Mouse (Mus musculus): ENCODE data around the gene Pus7l.

The Pus7l gene

DNA sequence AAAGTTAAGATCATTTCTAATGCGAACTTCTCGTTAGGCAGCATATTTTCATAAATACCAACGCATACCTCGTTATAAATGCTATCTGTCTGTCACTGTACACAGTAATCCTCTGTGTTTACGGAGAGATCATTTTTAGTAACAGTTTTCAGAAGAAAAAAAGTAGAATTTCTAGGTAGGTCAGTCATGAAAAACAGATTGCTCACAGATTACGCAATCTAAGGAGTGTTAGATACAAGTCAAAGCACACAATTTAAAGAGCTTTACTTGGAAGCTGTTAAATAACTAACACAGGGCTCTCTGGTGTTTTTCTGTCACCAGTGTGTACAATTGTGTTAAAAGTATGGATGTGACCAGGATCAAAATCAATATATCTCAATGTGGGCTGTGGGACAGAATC is 10.4 kb downstream of the Pus7l start:
- Histone ChIP-seq H3K4me1 (replicated peaks; ENCODE audit: low read depth, low read length) (peaks cover 4% of the 10 kb centered on the region; the same call in 1 of the 2 replicates), H3K9me3 (ENCODE audit: low read length) (no peaks in the 10 kb centered on the region), H3K36me3 (ENCODE audit: insufficient read depth, low read length) (peaks cover 7% of the 10 kb centered on the region; the same call in 1 of the 2 replicates), H3K4me3 (replicated peaks; ENCODE audit: low read length) (no peak overlapping the region), H3K27me3 (ENCODE audit: insufficient read depth, low read length) (no peaks in the 10 kb centered on the region)
- TF ChIP-seq NANOG (IDR thresholded peaks at IDR 0.05; ENCODE audit: borderline replicate concordance, low read length): no peak
- no peak for TF ChIP-seq CTCF (conservative IDR thresholded peaks at IDR 0.05; ENCODE audit: low read length)
- no peak for TF ChIP-seq POU5F1 (IDR thresholded peaks at IDR 0.05; ENCODE audit: borderline replicate concordance, low read length)

DNA sequence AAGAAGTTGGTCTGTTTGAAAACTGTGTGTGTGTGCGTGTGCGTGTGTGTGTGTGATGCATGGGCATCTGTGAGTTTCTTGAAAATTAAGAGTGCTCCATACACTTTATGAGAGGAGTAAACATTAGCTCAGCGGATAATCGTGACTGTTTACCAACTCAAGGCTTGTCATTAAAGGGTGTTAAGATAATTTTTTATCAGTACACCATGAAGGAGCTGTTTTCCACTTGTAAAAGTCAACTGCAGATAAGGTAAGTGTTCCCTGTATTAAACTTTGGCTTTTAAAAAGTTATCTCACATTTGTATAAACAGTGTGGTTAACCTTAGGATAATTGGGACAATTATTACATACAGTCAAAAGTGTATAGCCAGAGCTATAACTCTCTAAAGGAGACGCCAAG is 11.0 kb downstream of the Pus7l start:
- no peaks in the 10 kb centered on the region for H3K27me3 ChIP-seq (ENCODE audit: insufficient read depth, low read length)
- peaks cover 4% of the 10 kb centered on the region; the same call in 1 of the 2 replicates for H3K4me1 ChIP-seq (replicated peaks; ENCODE audit: low read depth, low read length)
- no peak overlapping the region for H3K4me3 ChIP-seq (replicated peaks; ENCODE audit: low read length)
- no peaks in the 10 kb centered on the region for H3K9me3 ChIP-seq (ENCODE audit: low read length)
- TF ChIP-seq POU5F1 (IDR thresholded peaks at IDR 0.05; ENCODE audit: borderline replicate concordance, low read length) (no peak), CTCF (conservative IDR thresholded peaks at IDR 0.05; ENCODE audit: low read length) (no peak), NANOG (IDR thresholded peaks at IDR 0.05; ENCODE audit: borderline replicate concordance, low read length) (no peak)
- peaks cover 7% of the 10 kb centered on the region; the same call in 1 of the 2 replicates for H3K36me3 ChIP-seq (ENCODE audit: insufficient read depth, low read length)

DNA sequence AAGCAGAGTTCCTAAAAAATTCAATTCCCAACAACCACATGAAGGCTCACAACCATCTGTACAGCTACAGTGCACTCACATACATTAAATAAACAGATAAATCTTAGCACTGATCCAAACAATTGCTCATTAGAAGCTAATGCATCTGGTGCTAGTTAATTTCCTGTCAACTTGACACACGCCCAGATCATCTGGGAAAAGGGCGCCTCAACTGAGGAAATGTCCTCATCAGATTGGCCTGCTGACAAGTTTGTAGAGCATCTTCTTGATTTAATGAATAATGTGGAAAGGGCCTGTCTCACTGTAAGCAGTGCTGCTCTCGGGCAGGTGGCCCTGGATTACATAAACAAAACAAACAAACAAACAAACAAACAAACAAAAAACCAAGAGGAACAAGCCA is 12.8 kb downstream of the Pus7l start:
- H3K9me3 ChIP-seq (ENCODE audit: low read length): no peaks in the 10 kb centered on the region
- TF ChIP-seq NANOG (IDR thresholded peaks at IDR 0.05; ENCODE audit: borderline replicate concordance, low read length) (no peak), CTCF (conservative IDR thresholded peaks at IDR 0.05; ENCODE audit: low read length) (no peak), POU5F1 (IDR thresholded peaks at IDR 0.05; ENCODE audit: borderline replicate concordance, low read length) (no peak)
- peaks cover 7% of the 10 kb centered on the region; the same call in 1 of the 2 replicates for H3K36me3 ChIP-seq (ENCODE audit: insufficient read depth, low read length)

GRCm38 (mm10) chr15:94524956-94525355 is 18.4 kb downstream of the Pus7l start:
- no peak overlapping the region for H3K4me3 ChIP-seq (replicated peaks; ENCODE audit: low read length)
- H3K4me1 ChIP-seq (replicated peaks; ENCODE audit: low read depth, low read length): peaks cover 8% of the 10 kb centered on the region; the same call in 1 of the 2 replicates
- no peaks in the 10 kb centered on the region for H3K36me3 ChIP-seq (ENCODE audit: insufficient read depth, low read length)
- peaks cover 21% of the 10 kb centered on the region for H3K27me3 ChIP-seq (ENCODE audit: insufficient read depth, low read length)
- H3K9me3 ChIP-seq (ENCODE audit: low read length): no peaks in the 10 kb centered on the region
- TF ChIP-seq NANOG (IDR thresholded peaks at IDR 0.05; ENCODE audit: borderline replicate concordance, low read length) (no peak), CTCF (conservative IDR thresholded peaks at IDR 0.05; ENCODE audit: low read length) (no peak), POU5F1 (IDR thresholded peaks at IDR 0.05; ENCODE audit: borderline replicate concordance, low read length) (no peak)

More for the DNA sequence above, 12.8 kb downstream of the Pus7l start:
- Histone ChIP-seq H3K27me3 (ENCODE audit: insufficient read depth, low read length) (no peaks in the 10 kb centered on the region), H3K4me1 (replicated peaks; ENCODE audit: low read depth, low read length) (no peaks in the 10 kb centered on the region), H3K4me3 (replicated peaks; ENCODE audit: low read length) (no peak overlapping the region)

DNA sequence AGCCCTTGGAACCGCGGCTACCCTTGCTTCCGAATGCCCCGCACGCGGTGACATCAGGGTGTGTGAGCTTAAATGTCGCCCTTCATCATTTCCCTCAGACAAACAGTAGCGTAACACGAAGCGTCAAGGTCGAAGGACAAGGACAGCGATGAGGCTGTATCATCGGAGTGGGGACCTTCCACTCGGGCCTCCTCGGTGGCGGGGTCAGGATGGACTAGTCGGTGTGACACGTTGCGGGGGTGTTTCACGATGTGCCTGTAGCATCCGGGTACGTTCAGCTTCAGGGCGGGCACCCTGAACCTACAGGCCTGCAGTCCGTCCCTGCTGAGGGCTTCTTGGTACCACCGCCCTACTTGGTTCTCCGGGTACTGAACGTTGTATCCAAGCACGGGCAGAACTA is 20.1 kb downstream of the Pus7l start:
- TF ChIP-seq CTCF (conservative IDR thresholded peaks at IDR 0.05; ENCODE audit: low read length): no peak
- no peak for TF ChIP-seq NANOG (IDR thresholded peaks at IDR 0.05; ENCODE audit: borderline replicate concordance, low read length)
- no peak for TF ChIP-seq POU5F1 (IDR thresholded peaks at IDR 0.05; ENCODE audit: borderline replicate concordance, low read length)
- Histone ChIP-seq H3K4me3 (replicated peaks; ENCODE audit: low read length) (peak overlapping the region; percentile 57), H3K9me3 (ENCODE audit: low read length) (no peaks in the 10 kb centered on the region), H3K36me3 (ENCODE audit: insufficient read depth, low read length) (no peaks in the 10 kb centered on the region), H3K27me3 (ENCODE audit: insufficient read depth, low read length) (peaks cover 33% of the 10 kb centered on the region), H3K4me1 (replicated peaks; ENCODE audit: low read depth, low read length) (peaks cover 12% of the 10 kb centered on the region; the same call in 1 of the 2 replicates)

- Histone ChIP-seq H3K36me3 (ENCODE audit: insufficient read depth, low read length) (no peaks in the 10 kb centered on the region), H3K27me3 (ENCODE audit: insufficient read depth, low read length) (peaks cover 38% of the 10 kb centered on the region), H3K4me3 (replicated peaks; ENCODE audit: low read length) (no peak overlapping the region), H3K9me3 (ENCODE audit: low read length) (no peaks in the 10 kb centered on the region), H3K4me1 (replicated peaks; ENCODE audit: low read depth, low read length) (peaks cover 21% of the 10 kb centered on the region; the same call in 1 of the 2 replicates)
- TF ChIP-seq NANOG (IDR thresholded peaks at IDR 0.05; ENCODE audit: borderline replicate concordance, low read length) (no peak), CTCF (conservative IDR thresholded peaks at IDR 0.05; ENCODE audit: low read length) (no peak), POU5F1 (IDR thresholded peaks at IDR 0.05; ENCODE audit: borderline replicate concordance, low read length) (no peak)
Measured at GRCm38 (mm10) chr15:94520959-94521358, 22.4 kb downstream of the Pus7l start.

DNA sequence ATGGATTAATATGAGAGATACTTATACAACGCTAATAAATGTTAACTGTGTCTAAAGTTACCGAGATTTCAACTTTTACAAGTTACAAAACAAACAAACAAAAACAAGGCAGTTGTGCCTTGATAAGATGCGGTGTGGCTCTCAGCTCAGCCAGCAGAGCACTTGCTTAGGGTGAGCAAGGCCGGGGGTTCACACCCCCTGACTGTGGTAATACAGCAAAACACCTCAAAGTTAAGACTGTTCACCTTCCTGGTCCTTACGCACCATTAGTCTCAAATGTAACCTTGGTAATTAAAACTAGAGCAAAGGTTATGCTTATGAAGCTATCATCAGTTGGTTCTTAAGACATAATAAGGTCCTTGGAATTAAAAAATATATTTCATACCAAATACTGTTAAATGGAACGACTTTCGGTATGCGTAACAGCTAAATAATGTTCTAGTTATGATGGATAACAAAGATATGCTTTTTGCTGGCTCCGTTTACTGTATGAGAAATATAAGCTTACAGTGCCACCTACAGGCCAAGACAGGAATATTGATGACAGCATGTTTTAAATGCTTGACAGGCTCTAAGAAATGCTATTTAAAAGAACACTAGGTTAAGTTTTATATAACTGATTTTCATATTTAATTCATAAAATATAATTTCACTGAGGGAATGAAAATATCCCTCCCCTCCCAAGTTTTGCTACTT is 23.0 kb downstream of the Pus7l start:
- Histone ChIP-seq H3K36me3 (ENCODE audit: insufficient read depth, low read length) (no peaks in the 10 kb centered on the region), H3K4me3 (replicated peaks; ENCODE audit: low read length) (no peak overlapping the region), H3K27me3 (ENCODE audit: insufficient read depth, low read length) (peaks cover 38% of the 10 kb centered on the region), H3K9me3 (ENCODE audit: low read length) (no peaks in the 10 kb centered on the region), H3K4me1 (replicated peaks; ENCODE audit: low read depth, low read length) (peaks cover 21% of the 10 kb centered on the region; the same call in 1 of the 2 replicates)
- TF ChIP-seq NANOG (IDR thresholded peaks at IDR 0.05; ENCODE audit: borderline replicate concordance, low read length): no peak
- TF ChIP-seq CTCF (conservative IDR thresholded peaks at IDR 0.05; ENCODE audit: low read length): peak; percentile 66

DNA sequence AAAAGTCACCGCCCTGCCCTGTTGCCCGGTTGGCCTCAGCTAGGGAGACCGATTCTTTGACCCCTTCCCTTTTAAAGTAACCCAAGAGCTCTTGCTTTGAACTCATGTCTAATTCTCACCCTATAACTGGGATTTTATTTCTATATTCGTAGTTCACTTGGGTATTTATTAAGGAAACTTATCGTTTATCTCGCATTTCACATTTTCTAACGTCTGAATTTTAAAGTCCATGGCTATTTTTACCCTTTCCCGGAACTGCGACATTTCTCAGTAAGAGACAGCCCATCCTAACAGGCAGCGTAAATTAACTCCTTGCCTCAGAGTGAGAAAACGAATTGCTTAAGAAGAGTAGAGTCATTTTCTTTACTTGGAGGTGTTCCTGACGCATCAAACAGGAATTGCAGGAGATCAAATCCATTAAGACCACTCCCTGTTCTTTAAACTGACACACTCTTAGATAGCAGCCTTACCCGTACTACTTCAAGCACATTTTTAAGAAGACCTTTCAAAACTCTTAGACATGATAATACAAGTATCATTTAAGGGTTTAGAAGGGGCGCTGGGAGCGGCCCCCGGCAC is 25.3 kb downstream of the Pus7l start:
- H3K4me1 ChIP-seq (replicated peaks; ENCODE audit: low read depth, low read length): peaks cover 16% of the 10 kb centered on the region; the same call in 1 of the 2 replicates
- H3K4me3 ChIP-seq (replicated peaks; ENCODE audit: low read length): no peak overlapping the region
- TF ChIP-seq CTCF (conservative IDR thresholded peaks at IDR 0.05; ENCODE audit: low read length) (no peak), POU5F1 (IDR thresholded peaks at IDR 0.05; ENCODE audit: borderline replicate concordance, low read length) (no peak), NANOG (IDR thresholded peaks at IDR 0.05; ENCODE audit: borderline replicate concordance, low read length) (peak; percentile 29; the same call in 1 of the 2 replicates)
- peaks cover 28% of the 10 kb centered on the region for H3K27me3 ChIP-seq (ENCODE audit: insufficient read depth, low read length)
- no peaks in the 10 kb centered on the region for H3K36me3 ChIP-seq (ENCODE audit: insufficient read depth, low read length)
- H3K9me3 ChIP-seq (ENCODE audit: low read length): no peaks in the 10 kb centered on the region

Data from E14TG2a.4 (cell line).